Mouse (Mus musculus) layer of hippocampus, adult 9-10 months (tissue): Measurements from ENCODE around the gene Gm5617.
"Not testable (repeated sequence)": the region's sequence is repeated elsewhere in the genome, so short reads cannot be mapped to it uniquely, and the experiment has no call there.

Experiments used
- DNase-seq: peaks from one replicate; pipeline ENCODE4 v3.0.0; 2022; ENCODE audit warnings: low spot score

The Gm5617 gene

GRCm38 (mm10) chr9:48501192-48501591, 6.0 kb downstream of the Gm5617 start:
- no peak for DNase-seq

- DNase-seq: no peak
These were observed 7.8 kb downstream of the Gm5617 start for GRCm38 (mm10) chr9:48503001-48503400.

- no peak for DNase-seq
These were observed 9.6 kb downstream of the Gm5617 start for GRCm38 (mm10) chr9:48504741-48505365.

GRCm38 (mm10) chr9:48510134-48510533, 14.9 kb downstream of the Gm5617 start:
- DNase-seq: no peak

GRCm38 (mm10) chr9:48515332-48515731, 20.1 kb downstream of the Gm5617 start:
- DNase-seq: no peak

- no peak for DNase-seq
These were observed 21.6 kb downstream of the Gm5617 start for GRCm38 (mm10) chr9:48516615-48517371.

- DNase-seq: no peak
These were observed 22.3 kb downstream of the Gm5617 start for GRCm38 (mm10) chr9:48517372-48518130.

GRCm38 (mm10) chr9:48520405-48520804, 25.2 kb downstream of the Gm5617 start:
- DNase-seq: not testable (repeated sequence)

GRCm38 (mm10) chr9:48525566-48525965, 30.3 kb downstream of the Gm5617 start:
- no peak for DNase-seq

GRCm38 (mm10) chr9:48526520-48526919, 31.3 kb downstream of the Gm5617 start:
- no peak for DNase-seq

- DNase-seq: no peak
These were observed 36.1 kb downstream of the Gm5617 start for GRCm38 (mm10) chr9:48531294-48531693.

- no peak for DNase-seq
These were observed 37.0 kb downstream of the Gm5617 start for GRCm38 (mm10) chr9:48532203-48532602.

- DNase-seq: no peak
These were observed 37.5 kb downstream of the Gm5617 start for GRCm38 (mm10) chr9:48532730-48533129.

GRCm38 (mm10) chr9:48536414-48536813, 41.2 kb downstream of the Gm5617 start:
- DNase-seq: no peak

GRCm38 (mm10) chr9:48537616-48538015, 42.4 kb downstream of the Gm5617 start:
- DNase-seq: not testable (repeated sequence)

- no peak for DNase-seq
These were observed 42.9 kb downstream of the Gm5617 start for GRCm38 (mm10) chr9:48538044-48538645.

GRCm38 (mm10) chr9:48538688-48539087, 43.4 kb downstream of the Gm5617 start:
- no peak for DNase-seq
